Mouse (Mus musculus) brain, embryonic 14.5 days (tissue): ENCODE results near the gene Gm9922.

Experiments
- CTCF ChIP-seq: fragments of 200-500 bp; IDR thresholded peaks from 2 replicates; pipeline ENCODE4 v1.5.1; 2012; ENCODE audit warnings: inconsistent platforms, mild to moderate bottlenecking, moderate library complexity, borderline replicate concordance; ENCODE audit not compliant: insufficient read depth, insufficient read length; ENCODE audit errors: extremely low read depth
- POLR2A ChIP-seq: fragments of 200-500 bp; IDR thresholded peaks from 2 replicates; pipeline ENCODE4 v1.6.1; 2012; ENCODE audit warnings: mild to moderate bottlenecking, inconsistent platforms, borderline replicate concordance; ENCODE audit not compliant: poor library complexity, insufficient read depth, insufficient read length, severe bottlenecking; ENCODE audit errors: extremely low read depth

DNA sequence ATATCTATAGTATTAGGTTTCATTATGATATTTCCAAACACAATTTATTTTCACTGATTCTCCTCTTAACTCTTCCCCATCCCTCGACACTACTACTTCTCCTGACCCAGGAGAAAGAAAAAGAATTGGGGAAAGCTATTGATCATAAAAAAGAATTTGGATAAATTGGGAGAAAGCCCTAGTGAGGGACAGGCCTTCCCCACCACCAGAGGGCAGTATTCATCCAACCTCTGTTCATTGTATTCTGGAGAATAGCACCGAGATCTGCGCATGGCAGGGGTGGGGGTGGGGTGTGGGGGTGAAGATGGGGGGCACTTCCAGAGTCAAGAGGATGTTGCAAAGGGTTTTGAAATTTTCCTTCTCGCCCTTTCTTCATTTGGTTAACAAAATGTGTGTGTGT is 45.0 kb upstream of the Gm9922 start:
- TF ChIP-seq CTCF (peak; percentile 47; the same call in 1 of the 2 replicates), POLR2A (no peak)
